In the genomic region with DNA sequence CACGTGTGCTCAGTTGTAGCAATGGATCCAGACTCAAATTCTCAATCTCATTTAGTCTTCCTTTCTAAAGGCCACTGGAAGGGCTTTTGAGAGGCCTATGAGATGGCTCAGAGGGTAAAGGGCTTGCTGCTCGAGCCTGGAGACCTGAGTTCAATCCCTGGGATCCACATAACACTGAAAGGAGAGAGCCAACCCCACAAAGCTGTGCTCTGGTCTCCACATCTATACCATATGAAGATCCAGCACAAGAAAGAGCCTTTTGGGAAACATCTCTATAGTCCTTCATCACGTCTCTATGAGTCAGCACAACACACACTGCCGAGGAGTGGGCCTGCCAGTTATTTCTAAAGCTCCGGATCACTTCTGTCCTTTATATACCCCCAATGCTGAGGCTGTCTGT, we compare ENCODE assay signal across 34 mouse cellular contexts. TPM values are rescaled to one million over a fixed set of nuclear protein-coding genes. Genes with fewer than 3 reads are reported as not detected.
"Had no signal": no experiment of that assay in that cellular context is flagged by ENCODE, and none has a peak within 500 bp of the region (broad histone marks: within the 10 kb centered on the region; RNA-seq: fewer than 3 reads in every experiment).

No protein-coding gene starts in this region.

- H3K9ac ChIP-seq: heart, embryonic 13.5 days; heart, embryonic 15.5 days; hindbrain, embryonic 12.5 days; hindbrain, embryonic 13.5 days; hindbrain, embryonic 14.5 days; hindbrain, embryonic 15.5 days; intestine, embryonic 15.5 days; kidney, embryonic 15.5 days had no signal

- H3K4me1 ChIP-seq: hindbrain, embryonic 12.5 days; intestine, embryonic 15.5 days had no signal

- ATAC-seq: hindbrain, embryonic 16.5 days; hindbrain, postnatal 0 days; inflammation-experienced regulatory T-cells, adult 6 months; intestine, embryonic 15.5 days; intestine, embryonic 16.5 days; intestine, postnatal 0 days had no signal

- DNase-seq: heart, adult 2 months; heart, postnatal 14 days; heart, postnatal 36 days; heart, postnatal 4 days; kidney, adult 11 months; kidney, adult 18-20 months; kidney, adult 2 months; kidney, adult 8-10 months; kidney, adult 9 months; kidney, postnatal 10 days; kidney, postnatal 14 days; kidney, postnatal 25 days; kidney, postnatal 36 days; kidney, postnatal 4 days; layer of hippocampus, adult 9-11 months; layer of hippocampus, postnatal 36 days had no signal

- H3K4me3 ChIP-seq: heart, adult 2 months; heart, embryonic 13.5 days; heart, embryonic 15.5 days; hindbrain, embryonic 10.5 days; hindbrain, embryonic 12.5 days; hindbrain, embryonic 13.5 days; hindbrain, embryonic 15.5 days; intestine, embryonic 15.5 days; kidney, embryonic 15.5 days; layer of hippocampus, adult 2 months had no signal

- H3K27me3 ChIP-seq: hindbrain, embryonic 12.5 days; hindbrain, embryonic 13.5 days; hindbrain, embryonic 15.5 days had no signal

- H3K4me2 ChIP-seq: heart, embryonic 11.5 days; heart, embryonic 13.5 days; heart, embryonic 15.5 days; hindbrain, embryonic 12.5 days; hindbrain, embryonic 13.5 days; hindbrain, embryonic 14.5 days; hindbrain, embryonic 15.5 days; intestine, embryonic 15.5 days; kidney, embryonic 15.5 days had no signal

- H3K27ac ChIP-seq: heart, adult 2 months; heart, embryonic 13.5 days; heart, embryonic 15.5 days; hindbrain, embryonic 10.5 days; hindbrain, embryonic 12.5 days; hindbrain, embryonic 13.5 days; hindbrain, embryonic 14.5 days; hindbrain, embryonic 15.5 days; hindbrain, postnatal 0 days; intestine, embryonic 15.5 days; kidney, embryonic 15.5 days; kidney, postnatal 0 days; layer of hippocampus, adult 2 months had no signal

- H3K36me3 ChIP-seq: heart, embryonic 13.5 days; heart, embryonic 15.5 days; hindbrain, embryonic 10.5 days; hindbrain, embryonic 12.5 days; hindbrain, embryonic 13.5 days; hindbrain, embryonic 15.5 days; intestine, embryonic 15.5 days; kidney, embryonic 15.5 days had no signal

- H3K9me3 ChIP-seq: heart, embryonic 15.5 days; hindbrain, embryonic 10.5 days; hindbrain, embryonic 12.5 days; hindbrain, embryonic 13.5 days; hindbrain, embryonic 15.5 days; intestine, embryonic 15.5 days; kidney, embryonic 15.5 days had no signal

RNA-seq across cellular contexts. Expression of gene Dok5, which starts 5.8 kb away (rescaled TPM):
- total RNA-seq: hematopoietic stem cell, adult 5-6 weeks had no signal
- polyA plus RNA-seq: inflammation-experienced regulatory T-cells, adult 6 months had no signal
